ENCODE assay signal across 14 mouse cellular contexts in the genomic region with DNA sequence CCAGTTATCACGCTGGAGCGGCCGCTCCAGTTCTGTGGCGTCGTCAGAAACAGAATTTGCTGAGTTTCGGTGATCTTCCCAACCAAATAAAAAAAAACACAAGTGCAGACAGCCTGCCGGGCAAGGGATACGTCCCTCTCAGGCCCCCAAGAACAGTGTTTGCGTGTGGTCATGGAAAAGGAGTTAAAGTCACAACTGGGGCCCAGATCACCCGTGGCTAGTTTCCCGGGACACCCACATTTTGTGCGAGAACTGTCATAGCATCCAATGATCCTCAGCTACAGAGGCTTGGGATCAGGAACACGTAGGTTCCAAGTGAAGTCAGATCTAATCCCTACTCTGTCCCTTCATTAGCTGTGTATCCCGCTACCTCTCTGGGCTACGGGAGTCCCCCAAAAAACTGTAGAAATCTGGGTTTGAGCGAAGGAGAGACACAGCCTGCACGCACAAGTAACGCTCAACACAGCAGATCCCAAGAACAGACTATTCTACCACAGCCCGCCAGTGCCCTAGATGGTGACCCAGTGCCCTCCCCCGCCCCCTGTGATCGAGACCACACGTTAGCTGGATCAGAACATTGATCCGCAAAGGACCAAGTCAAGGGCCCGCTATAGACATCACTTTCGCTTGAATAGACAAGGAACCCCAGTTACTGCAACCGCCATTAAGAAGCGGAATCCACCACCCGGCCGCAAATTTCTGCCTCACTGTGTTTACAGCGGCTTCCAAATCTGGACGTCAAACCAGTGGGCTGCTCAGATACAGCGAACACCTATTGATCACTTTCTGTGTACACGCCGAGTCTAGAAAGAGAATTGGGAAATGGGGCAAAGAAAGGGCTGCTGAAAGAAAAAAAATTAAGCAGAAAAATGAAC. TPM values are rescaled to one million over a fixed set of nuclear protein-coding genes. Genes with fewer than 3 reads are reported as not detected.
DNase-seq lines count a peak whose midpoint lies in the region; ATAC-seq and TF ChIP-seq lines count a peak whose summit lies in the region.
"Had no signal": no experiment of that assay in that cellular context is flagged by ENCODE, and none has a peak within 500 bp of the region (broad histone marks: within the 10 kb centered on the region; RNA-seq: fewer than 3 reads in every experiment).

No protein-coding gene starts in this region.

- no peaks in the 10 kb centered on the region for H3K9me3 ChIP-seq in midbrain, embryonic 12.5 days
- H3K9me3 ChIP-seq in midbrain, embryonic 15.5 days, result no peaks in the 10 kb centered on the region
- no peaks in the 10 kb centered on the region for H3K9me3 ChIP-seq in hindbrain, embryonic 11.5 days (ENCODE audit: control insufficient read depth, low read length)

- H3K9ac ChIP-seq in midbrain, embryonic 12.5 days (replicated peaks), result no peak overlapping the region
- H3K9ac ChIP-seq in midbrain, embryonic 15.5 days, result no peak overlapping the region
- H3K9ac ChIP-seq in hindbrain, embryonic 11.5 days (ENCODE audit: low read depth, low read length), result no peak overlapping the region; the same call in 1 of the 2 replicates

- H3K4me3 ChIP-seq in gastrocnemius, adult 2 months, result peak overlapping the region; percentile 59
- H3K4me3 ChIP-seq in midbrain, embryonic 12.5 days, result peak overlapping the region; percentile 12; the same call in 1 of the 2 replicates
- no peak overlapping the region for H3K4me3 ChIP-seq in midbrain, embryonic 15.5 days
- no peak overlapping the region; the same call in 1 of the 2 replicates for H3K4me3 ChIP-seq in hindbrain, embryonic 11.5 days (ENCODE audit: low read depth, low read length)

- H3K36me3 ChIP-seq in midbrain, embryonic 12.5 days, result no peaks in the 10 kb centered on the region
- no peaks in the 10 kb centered on the region for H3K36me3 ChIP-seq in midbrain, embryonic 15.5 days (replicated peaks)
- no peaks in the 10 kb centered on the region for H3K36me3 ChIP-seq in hindbrain, embryonic 11.5 days (ENCODE audit: control insufficient read depth, insufficient read depth, low read length)

- no peak for TF ChIP-seq CTCF in gastrocnemius, adult 2 months (IDR thresholded peaks at IDR 0.05)

- H3K27ac ChIP-seq in gastrocnemius, adult 2 months, result peak overlapping the region; percentile 60; the same call in 1 of the 2 replicates
- H3K27ac ChIP-seq in midbrain, embryonic 12.5 days (replicated peaks), result no peak overlapping the region
- no peak overlapping the region for H3K27ac ChIP-seq in midbrain, embryonic 15.5 days
- H3K27ac ChIP-seq in hindbrain, embryonic 11.5 days (ENCODE audit: low read depth, low read length), result no peak overlapping the region
- H3K27ac ChIP-seq: heart, adult 2 months; kidney, postnatal 0 days had no signal

- peak overlapping the region; percentile 13 for H3K4me2 ChIP-seq in midbrain, embryonic 12.5 days (replicated peaks)
- no peak overlapping the region for H3K4me2 ChIP-seq in midbrain, embryonic 15.5 days
- peak overlapping the region; percentile 41 for H3K4me2 ChIP-seq in hindbrain, embryonic 11.5 days (replicated peaks; ENCODE audit: low read depth, low read length)

- intact Hi-C loops in gastrocnemius, adult 2 months (cut with DNase I), result loop anchor here (2.0 kb wide), 1 partner anchor 273 kb away; no protein-coding TSS in a partner anchor

- peaks cover 98% of the 10 kb centered on the region for H3K27me3 ChIP-seq in midbrain, embryonic 12.5 days
- H3K27me3 ChIP-seq in midbrain, embryonic 15.5 days (replicated peaks), result peaks cover 90% of the 10 kb centered on the region
- peaks cover 63% of the 10 kb centered on the region for H3K27me3 ChIP-seq in hindbrain, embryonic 11.5 days (ENCODE audit: control insufficient read depth, insufficient read depth, low read length)

- ATAC-seq in midbrain, embryonic 12.5 days (ENCODE audit: low FRiP score, low read depth), result no peak
- no peak for ATAC-seq in midbrain, embryonic 15.5 days (replicated peaks)
- no peak for ATAC-seq in hindbrain, embryonic 11.5 days (ENCODE audit: low FRiP score)

- DNase-seq in gastrocnemius, adult 2 months, result no peak
- DNase-seq in gastrocnemius, postnatal 25 days, result no peak
- DNase-seq in hindbrain, embryonic 11.5 days (ENCODE audit: low spot score), result peak; percentile 61
- DNase-seq in neural tube, embryonic 10.5 days (ENCODE audit: extremely low spot score, low spot score), result peak; percentile 62
- no peak for DNase-seq in ovary, postnatal 14 days (ENCODE audit: low spot score)
- DNase-seq in left cerebral cortex, adult 11 months (ENCODE audit: low spot score), result no peak
- DNase-seq: adrenal gland, postnatal 25 days; B cell, adult 2 months; cerebellum, adult 2 months; lung, adult 18-20 months had no signal

- 2% methylated on average over 34 of the region's 34 CpGs for WGBS in midbrain, embryonic 12.5 days
- 3% methylated on average over 34 of the region's 34 CpGs for WGBS in midbrain, embryonic 15.5 days
- WGBS in hindbrain, embryonic 11.5 days, result 2% methylated on average over 34 of the region's 34 CpGs

- H3K4me1 ChIP-seq in midbrain, embryonic 12.5 days, result peaks cover 17% of the 10 kb centered on the region
- H3K4me1 ChIP-seq in midbrain, embryonic 15.5 days, result peaks cover 17% of the 10 kb centered on the region; the same call in 1 of the 2 replicates
- no peaks in the 10 kb centered on the region; the same call in none of the 2 replicates for H3K4me1 ChIP-seq in hindbrain, embryonic 11.5 days (replicated peaks; ENCODE audit: control insufficient read depth, insufficient read depth, low read length)

RNA-seq across cellular contexts. Expression of a gene that starts 6.5 kb away (rescaled TPM):
- 1 to 10 TPM; 1.7 to 2.2 TPM for total RNA-seq in gastrocnemius, adult 2 months (2021)
- total RNA-seq in gastrocnemius, postnatal 25 days (2021), result 1 to 10 TPM; 2.7 TPM
- 88.4 and 102 TPM in 2 replicates for polyA plus RNA-seq in midbrain, embryonic 12.5 days (2016; fragmentation: Nextera tagmentation; extraction: Ambion mirVana)
- 15.5 and 17.2 TPM in 2 replicates for polyA plus RNA-seq in midbrain, embryonic 15.5 days (2015; fragmentation: Nextera tagmentation; extraction: Ambion mirVana)
- 103 and 121 TPM in 2 replicates for polyA plus RNA-seq in hindbrain, embryonic 11.5 days (2014; fragmentation: Nextera tagmentation; extraction: Ambion mirVana)

Comparison
In these comparisons a context has a peak if more than half of its experiments do, and no peak if none do; other contexts are left out.
1. H3K4me3 ChIP-seq: peak in gastrocnemius, adult 2 months (single experiment) and midbrain, embryonic 12.5 days (single experiment); none in midbrain, embryonic 15.5 days (single experiment) and hindbrain, embryonic 11.5 days (single experiment).
2. DNase-seq: peak in hindbrain, embryonic 11.5 days (single experiment) and neural tube, embryonic 10.5 days (single experiment); none in gastrocnemius, adult 2 months (single experiment), gastrocnemius, postnatal 25 days (single experiment), ovary, postnatal 14 days (single experiment) and left cerebral cortex, adult 11 months (single experiment).